Mouse (Mus musculus) frontal cortex, postnatal 10 days (tissue): ENCODE measurements around the gene Cyren.
A peak's percentile ranks its signal among the peaks of the same experiment; 100 is the strongest.

Experiments used
- DNase-seq, 2 experiments: peaks; one replicate each; pipeline ENCODE4 v3.0.0; 2022; ENCODE audit warnings: low spot score in 2 of 2, mixed read lengths in 1 of 2

The Cyren gene

GRCm38 (mm10) chr6:34877509-34878321 lies at the start of gene Cyren:
TSS of gene Cyren (minus strand) at chr6:34878060.
- peak; percentile 89 to 91 for DNase-seq

- no peak for DNase-seq
These were observed 49.7 kb upstream of the Cyren start for GRCm38 (mm10) chr6:34927594-34927993.

GRCm38 (mm10) chr6:34927156-34927555 lies 49.3 kb upstream of the Cyren start:
- DNase-seq, result peak in 1 of 2 experiments; percentile 46

- DNase-seq, result peak in 1 of 2 experiments; percentile 22
These were observed 44.1 kb upstream of the Cyren start for GRCm38 (mm10) chr6:34921941-34922340.

GRCm38 (mm10) chr6:34920631-34921030 lies 42.8 kb upstream of the Cyren start:
- no peak for DNase-seq

- no peak for DNase-seq
These were observed 42.1 kb upstream of the Cyren start, which contains the start of gene Stra8 for GRCm38 (mm10) chr6:34919956-34920355. TSS of gene Stra8 (plus strand) at chr6:34920163.

- DNase-seq, result no peak
These were observed 41.3 kb upstream of the Cyren start for GRCm38 (mm10) chr6:34919146-34919545.

GRCm38 (mm10) chr6:34914462-34914861 lies 36.6 kb upstream of the Cyren start:
- no peak for DNase-seq

- no peak for DNase-seq
These were observed 35.6 kb upstream of the Cyren start for GRCm38 (mm10) chr6:34913341-34914040.

GRCm38 (mm10) chr6:34910371-34911219 lies 32.7 kb upstream of the Cyren start, which contains the start of gene Wdr91:
TSS of gene Wdr91 (minus strand) at chr6:34910876.
- peak; percentile 85 to 92 for DNase-seq

GRCm38 (mm10) chr6:34909631-34910345 lies 31.9 kb upstream of the Cyren start:
- DNase-seq, result no peak

GRCm38 (mm10) chr6:34907696-34908260 lies 29.9 kb upstream of the Cyren start:
- no peak for DNase-seq

GRCm38 (mm10) chr6:34907121-34907614 lies 29.3 kb upstream of the Cyren start:
- DNase-seq, result no peak

GRCm38 (mm10) chr6:34906661-34907060 lies 28.8 kb upstream of the Cyren start:
- DNase-seq, result no peak

- DNase-seq, result no peak
These were observed 28.3 kb upstream of the Cyren start for GRCm38 (mm10) chr6:34906125-34906524.

GRCm38 (mm10) chr6:34904361-34904760 lies 26.5 kb upstream of the Cyren start:
- DNase-seq, result no peak

GRCm38 (mm10) chr6:34903851-34904250 lies 26.0 kb upstream of the Cyren start:
- DNase-seq, result no peak

- no peak for DNase-seq
These were observed 25.6 kb upstream of the Cyren start for GRCm38 (mm10) chr6:34903441-34903840.

GRCm38 (mm10) chr6:34902578-34902977 lies 24.7 kb upstream of the Cyren start:
- no peak for DNase-seq

- DNase-seq, result no peak
These were observed 24.1 kb upstream of the Cyren start for GRCm38 (mm10) chr6:34901911-34902444.
